Mouse (Mus musculus): ENCODE data around the gene Glb1. TPM values are rescaled to one million over a fixed set of nuclear protein-coding genes. Genes with fewer than 3 reads are reported as not detected.

Gene Glb1
- total RNA-seq, 2 experiments from 2014 or later: 23.3 to 25.5 TPM

DNA sequence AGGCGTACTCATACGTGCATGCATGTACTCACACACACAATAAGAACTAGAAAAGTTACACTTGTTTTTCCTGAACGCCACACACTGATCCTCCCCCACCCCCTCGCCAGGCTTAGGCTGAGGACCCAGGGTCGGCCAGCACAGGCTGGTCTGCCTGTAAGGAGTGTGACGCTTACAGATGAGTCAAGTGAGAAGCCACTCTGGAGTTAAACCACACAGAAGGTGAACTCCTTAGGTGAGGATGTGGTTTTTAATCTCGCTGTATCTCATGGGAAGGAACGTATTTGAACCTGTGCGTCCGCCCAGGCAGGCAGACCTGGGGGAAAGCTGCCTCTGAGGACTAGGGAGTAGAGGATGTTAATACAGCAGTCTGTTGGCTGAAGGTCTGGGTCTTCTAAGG is 39.7 kb downstream of the Glb1 start:
- no peak for DNase-seq (ENCODE audit: low spot score in 2 of 2)

DNA sequence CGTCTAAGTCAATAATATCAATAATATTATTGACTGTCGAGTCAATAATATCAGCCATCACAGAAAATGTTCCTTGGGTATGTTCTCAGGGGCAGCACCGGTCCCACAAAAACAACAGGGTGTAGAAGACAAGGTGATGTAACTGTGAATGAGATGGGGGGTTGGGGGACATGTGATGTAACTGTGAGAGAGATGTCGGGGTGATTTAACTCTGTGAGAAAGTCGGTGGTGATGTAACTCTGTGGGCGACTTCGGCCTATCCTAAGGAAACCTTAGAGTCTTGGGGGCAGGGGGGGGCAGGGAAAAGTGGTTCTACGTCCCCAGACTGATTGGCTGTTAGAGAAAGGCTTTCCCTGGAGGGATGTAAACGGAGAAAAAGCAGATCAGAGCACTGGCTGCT is 41.3 kb downstream of the Glb1 start:
- no peak for DNase-seq (ENCODE audit: low spot score in 2 of 2)

DNA sequence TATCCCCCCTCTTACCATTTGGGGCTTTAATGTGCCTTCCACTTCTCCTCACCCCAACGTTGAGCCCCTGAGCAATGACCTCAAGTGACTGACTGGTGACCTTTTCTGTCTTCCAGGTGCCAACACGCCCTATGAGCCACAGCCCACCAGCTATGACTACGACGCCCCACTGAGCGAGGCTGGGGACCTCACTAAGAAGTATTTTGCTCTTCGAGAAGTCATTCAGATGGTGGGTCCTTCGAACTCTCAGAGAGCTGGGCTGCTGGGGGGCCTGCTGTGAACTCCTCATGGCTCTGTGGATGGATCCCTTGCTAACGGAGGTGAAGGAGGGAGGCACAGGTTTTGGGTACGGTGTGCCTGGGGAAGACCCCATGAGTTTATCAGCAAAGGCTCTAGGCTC is 42.0 kb downstream of the Glb1 start:
- no peak for DNase-seq (ENCODE audit: low spot score in 2 of 2)

DNA sequence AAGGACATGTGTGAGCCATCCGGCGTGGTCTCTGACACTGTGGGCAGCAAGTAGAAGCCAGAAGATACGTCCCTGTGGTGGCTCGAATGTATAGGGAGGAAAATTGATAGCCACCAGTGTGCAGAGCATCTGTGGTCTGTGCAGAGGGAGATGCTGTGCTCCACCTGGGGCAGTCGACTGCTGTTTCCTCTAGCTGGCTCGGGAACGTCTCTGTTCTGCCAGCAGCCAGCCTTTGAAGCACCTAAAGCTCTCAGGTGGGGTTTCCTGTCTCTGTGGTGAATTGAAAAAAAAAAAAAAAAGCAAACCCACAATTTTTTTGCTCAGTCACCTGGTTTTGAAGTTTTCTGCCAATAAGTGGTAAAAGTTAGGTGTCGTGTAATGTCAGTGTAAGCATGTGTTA is 42.5 kb downstream of the Glb1 start:
- DNase-seq (ENCODE audit: low spot score in 2 of 2): no peak

DNA sequence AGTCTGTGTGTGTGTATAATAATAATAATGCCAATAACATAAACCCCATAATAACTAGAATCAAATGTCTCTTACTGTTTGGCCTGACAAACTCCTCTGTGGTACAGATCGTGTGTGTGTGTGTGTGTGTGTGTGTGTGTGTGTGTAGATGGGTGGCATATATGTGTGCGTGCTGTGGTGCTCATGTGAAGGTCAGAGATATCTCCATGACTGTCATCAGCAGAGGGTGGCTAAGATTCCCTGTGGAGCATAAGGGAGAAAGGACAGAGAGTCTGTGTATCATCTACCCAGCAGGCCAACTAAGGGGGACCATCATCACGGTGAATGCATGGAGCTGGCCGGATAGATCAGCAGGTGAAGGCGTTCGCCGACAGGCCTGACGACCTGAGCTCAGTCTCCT is 46.0 kb downstream of the Glb1 start:
- DNase-seq (ENCODE audit: low spot score in 2 of 2): no peak

DNA sequence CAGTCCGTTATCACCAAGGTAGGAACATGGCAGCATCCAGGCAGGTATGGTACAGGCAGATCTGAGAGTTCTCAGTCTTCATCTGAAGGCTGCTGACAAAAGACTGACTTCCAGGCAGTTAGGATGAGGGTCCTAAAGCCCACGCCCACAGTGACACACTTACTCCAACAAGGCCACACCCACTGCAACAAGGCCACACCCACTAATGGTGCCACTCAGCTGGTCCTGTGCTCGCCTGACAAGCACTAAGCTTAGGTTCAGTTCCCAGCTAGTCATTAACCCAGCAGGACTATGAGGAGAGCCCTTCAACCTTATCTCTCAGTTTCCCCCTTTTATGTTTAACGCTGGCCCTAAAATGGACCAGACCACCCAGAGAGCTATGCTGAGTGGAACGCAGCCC is 47.8 kb downstream of the Glb1 start:
- DNase-seq (ENCODE audit: low spot score in 2 of 2): no peak

DNA sequence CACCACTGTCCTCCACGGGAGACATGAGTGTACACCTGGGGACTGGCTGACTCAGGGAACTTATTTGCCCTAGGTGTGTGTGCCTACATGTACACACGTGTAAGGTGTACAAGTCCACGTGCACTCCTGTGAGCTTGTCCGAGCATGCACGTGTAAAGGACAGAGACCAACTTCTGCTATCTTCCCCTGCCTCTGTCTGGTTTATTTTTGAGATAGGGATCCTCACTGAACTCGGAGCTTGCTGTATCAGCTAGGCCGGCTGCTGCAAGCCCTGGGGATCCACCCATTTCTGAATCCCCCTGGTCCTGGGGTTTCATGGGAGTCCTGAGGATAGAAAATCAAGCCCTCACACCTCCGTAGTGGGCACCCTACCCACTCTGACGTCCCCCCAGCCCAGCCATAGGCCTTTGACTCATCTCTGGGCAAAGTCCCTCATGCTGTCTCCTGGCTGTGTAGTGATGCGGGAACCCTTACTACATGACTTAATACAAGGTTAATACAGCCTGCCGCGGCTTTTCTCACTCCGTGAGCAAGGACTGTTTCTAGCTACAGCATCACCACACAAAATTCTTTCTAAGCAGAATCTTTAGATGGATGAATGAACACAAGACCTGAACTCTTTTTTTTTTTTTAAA is 48.4 kb downstream of the Glb1 start:
- no peak for DNase-seq (ENCODE audit: low spot score in 2 of 2)

DNA sequence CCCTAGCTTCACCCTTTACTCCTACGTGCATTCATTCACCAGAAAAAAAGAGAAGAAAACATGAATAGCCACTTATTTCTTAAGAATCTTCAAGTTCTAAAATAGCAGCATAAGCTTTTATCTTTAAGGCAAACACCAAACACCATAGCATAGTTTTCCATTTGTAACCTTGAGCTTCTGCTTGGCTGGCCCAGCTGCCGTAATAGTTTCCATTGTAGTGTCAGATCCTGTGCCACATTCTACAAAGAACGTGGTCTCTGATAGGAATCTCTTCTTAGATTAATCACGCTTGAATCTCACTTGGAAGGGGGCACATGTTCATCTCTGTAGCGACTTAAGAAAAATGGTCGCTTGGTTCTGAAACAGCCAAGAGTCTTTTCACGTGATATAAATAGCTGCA is 50.7 kb downstream of the Glb1 start:
- DNase-seq (ENCODE audit: low spot score in 2 of 2): no peak

DNA sequence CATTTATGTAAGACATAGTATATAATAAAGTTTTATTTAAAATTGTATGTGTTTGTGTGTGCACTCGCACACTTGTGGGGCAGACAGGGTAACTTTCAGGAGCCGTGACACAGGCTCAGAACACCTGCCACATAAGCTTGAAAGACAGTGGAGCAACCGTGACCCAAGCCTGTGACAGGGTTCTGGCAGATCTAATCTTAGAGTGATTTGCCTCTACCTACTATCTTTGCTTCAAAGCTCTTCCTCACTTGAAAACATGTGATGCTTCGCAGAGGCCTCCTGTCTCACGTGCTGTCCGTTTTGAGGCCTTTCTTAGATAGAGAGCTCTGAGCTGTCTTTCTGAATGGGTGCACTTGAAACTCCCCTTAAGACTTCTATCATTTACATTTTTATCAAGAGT is 51.5 kb downstream of the Glb1 start:
- DNase-seq (ENCODE audit: low spot score in 2 of 2): no peak

DNA sequence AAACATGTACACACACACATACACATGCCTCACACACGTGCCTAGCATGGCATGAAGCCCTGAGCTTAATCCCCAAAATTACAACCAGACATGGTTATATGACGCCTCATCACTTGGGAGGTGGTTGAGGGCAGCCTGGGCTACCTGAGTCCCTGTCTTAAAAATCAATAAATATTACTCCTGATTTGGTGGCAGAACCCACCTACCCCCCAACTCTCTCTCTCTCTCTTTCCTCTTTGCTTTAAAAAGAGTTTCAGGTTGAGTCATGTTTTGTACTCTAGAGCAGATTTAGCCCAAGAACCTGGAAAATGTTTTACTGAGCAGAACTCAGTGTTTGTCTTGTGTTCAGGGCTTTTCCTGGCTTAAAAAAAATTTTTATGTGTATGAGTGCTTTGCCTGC is 54.5 kb downstream of the Glb1 start:
- DNase-seq (ENCODE audit: low spot score in 2 of 2): no peak

DNA sequence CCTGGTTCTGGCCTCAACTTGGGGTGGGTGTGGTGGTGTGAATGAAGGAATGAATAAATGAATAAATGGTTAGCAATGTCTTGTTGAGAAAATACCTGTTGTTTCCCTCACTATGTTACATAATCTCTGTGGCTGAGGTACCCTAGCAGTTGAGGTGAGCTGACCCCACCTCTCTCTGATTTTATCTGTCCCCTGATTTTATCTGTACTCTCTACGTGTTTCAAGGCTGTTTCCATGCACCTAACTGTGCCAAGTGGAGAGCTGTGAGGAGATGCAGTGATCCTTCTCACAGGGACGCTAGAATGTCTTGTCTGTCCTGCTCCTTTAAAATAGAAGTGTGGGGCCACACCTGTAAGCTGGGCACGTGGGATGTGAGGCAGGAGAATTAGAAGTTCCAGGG is 57.6 kb downstream of the Glb1 start:
- DNase-seq (ENCODE audit: low spot score in 2 of 2): no peak

DNA sequence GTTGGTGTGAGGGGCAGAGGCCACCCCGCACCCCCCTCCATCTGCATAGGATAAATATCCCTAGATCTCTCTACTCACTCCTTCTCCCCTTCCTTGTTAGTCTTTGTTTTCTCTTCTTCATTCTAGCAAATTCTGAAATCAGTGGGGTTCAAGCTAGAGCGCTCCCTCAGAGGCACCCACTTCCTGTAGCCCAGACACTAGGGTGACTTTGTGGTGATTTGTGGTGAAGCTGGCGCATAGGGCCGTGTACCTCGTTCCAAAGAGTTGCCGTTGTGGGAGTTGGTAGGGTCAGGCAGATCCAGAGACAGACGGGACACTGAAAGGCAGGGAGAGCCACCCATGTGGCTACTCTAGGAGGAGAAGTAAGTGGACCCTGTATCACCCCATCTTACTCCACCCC is 61.7 kb downstream of the Glb1 start:
- no peak for DNase-seq (ENCODE audit: low spot score in 2 of 2)

DNA sequence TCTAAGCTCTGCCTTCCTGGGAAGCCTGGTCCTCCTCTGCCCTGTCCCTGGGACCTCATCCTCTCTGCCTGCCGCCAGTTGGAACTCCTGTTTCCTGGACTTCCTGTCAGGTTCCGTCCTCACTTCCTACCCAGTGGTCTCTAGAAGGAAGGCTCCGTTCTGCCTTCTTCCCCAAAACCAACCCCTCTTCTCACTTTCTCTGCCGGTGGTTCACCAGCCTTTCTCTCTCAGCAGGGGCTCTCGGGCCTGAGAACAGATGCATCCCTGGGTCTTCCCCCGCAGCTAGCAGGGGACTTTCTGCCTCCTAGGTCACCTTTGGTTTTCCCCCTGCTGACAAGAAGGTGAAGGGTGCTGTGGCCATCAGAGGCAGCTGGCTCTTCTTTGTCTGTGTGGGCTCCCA is 64.6 kb downstream of the Glb1 start:
- no peak for DNase-seq (ENCODE audit: low spot score in 2 of 2)

DNA sequence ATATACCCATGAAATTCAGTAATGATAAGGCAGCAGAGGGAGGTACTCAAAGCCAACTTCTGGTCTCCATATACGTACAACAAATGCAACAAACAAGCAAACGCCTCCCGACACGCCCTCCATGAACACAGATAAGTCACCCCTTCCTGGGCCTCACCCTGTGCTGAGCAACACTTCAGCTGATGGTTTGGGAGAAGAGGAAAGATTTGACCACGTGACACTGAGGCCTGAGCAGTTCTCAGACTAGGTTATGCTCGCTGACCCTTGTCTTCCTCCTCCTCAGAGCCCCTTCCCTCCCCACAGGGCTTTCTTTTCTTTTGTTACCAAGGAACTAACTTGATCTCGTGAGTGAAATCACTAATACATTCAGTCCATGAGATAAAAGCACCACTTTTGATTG is 66.0 kb downstream of the Glb1 start:
- no peak for DNase-seq (ENCODE audit: low spot score in 2 of 2)

DNA sequence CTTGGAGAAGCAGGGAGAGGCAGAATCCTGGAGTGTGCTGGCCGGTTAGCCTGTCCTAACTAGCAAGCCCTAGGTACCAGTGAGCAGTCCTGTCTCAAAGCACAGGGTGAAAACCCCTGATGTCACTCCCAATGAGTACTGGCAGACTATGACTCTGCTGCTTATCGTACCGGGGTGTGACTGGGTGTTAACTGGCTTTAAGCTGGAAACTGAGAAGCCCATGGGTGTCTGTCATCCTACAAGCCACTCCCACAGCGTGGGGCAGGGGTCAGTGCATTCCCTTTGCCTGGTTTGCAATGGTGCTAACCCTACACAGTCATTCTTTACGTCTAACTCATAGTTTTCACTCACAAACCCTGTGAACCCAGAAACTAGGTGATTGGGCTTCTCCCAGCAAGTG is 67.3 kb downstream of the Glb1 start:
- DNase-seq (ENCODE audit: low spot score in 2 of 2): no peak

DNA sequence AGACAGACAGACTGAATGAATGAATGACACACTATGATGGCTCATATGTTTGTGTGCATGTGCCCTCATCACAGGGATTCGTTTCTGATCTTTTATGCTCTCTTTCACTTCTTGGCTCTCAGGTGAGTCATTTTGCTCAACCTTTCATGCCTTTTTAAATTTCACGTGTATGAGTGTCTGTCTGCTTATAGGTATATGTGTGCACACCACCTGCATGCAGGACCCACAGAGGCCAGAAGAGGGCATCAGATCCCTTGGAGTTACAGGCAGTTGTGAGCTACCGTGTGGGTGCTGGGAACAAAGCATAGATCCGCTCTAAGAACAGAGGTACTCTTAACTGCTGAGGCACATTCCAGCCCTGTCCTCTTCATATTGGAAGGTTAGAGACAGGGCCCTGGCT is 67.8 kb downstream of the Glb1 start:
- DNase-seq (ENCODE audit: low spot score in 2 of 2): no peak

DNA sequence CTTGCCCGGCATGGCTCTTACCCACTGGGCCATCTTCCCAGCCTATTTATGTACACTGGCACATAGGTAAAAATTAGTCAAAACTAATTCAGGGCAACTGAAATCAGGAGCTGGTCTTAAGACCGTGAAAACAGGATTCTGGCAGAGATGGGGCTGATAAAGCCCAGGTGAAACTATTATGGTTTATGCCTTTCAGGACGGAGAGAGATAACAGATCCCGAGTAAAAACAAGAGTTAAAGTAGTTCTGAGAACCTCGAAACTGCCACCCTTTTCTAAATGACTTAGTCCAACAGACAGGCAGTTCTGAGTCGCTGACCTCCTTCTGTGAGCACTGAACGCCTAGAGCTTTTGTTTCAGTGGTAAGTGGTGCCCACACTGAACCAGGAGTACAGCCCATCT is 71.0 kb downstream of the Glb1 start:
- no peak for DNase-seq (ENCODE audit: low spot score in 2 of 2)

DNA sequence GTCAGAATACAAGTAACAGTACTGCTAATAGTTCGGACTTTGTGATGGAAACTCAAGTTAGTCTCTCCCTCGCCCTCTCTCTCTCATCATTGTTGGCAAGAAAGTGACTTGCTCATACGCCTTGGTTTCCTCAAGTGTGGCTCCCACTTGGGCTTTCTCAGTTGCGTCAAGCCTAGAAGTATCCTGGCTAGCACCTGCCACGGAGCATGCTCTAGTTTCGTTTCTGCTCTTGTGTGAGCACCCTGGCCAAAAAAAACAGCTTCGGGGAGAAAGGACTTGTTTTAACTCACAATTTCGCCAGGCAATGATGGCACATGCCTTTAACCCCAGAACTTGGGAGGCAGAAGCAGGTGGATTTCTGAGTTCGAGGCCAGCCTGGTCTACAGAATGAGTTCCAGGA is 76.1 kb downstream of the Glb1 start:
- DNase-seq (ENCODE audit: low spot score in 2 of 2): no peak

DNA sequence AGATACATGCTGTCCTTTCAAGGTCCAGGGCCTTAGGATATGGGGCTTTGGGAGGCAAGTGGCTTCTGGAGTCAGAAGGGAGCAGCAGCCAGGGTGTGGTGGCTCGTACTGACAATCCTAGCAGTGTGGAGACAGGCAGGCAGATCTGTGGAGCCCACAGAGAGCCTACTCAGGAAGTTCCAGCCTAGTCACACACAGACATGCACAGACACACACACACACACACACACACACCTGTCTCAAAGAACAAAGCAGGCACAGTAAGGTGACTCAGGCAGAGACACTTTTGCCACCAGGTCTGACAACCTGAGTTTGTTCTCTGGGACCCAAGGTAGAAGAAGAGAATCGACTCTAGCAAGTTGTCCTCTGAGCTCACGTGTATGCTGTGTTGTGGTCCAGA is 80.1 kb downstream of the Glb1 start:
- no peak for DNase-seq (ENCODE audit: low spot score in 2 of 2)

DNA sequence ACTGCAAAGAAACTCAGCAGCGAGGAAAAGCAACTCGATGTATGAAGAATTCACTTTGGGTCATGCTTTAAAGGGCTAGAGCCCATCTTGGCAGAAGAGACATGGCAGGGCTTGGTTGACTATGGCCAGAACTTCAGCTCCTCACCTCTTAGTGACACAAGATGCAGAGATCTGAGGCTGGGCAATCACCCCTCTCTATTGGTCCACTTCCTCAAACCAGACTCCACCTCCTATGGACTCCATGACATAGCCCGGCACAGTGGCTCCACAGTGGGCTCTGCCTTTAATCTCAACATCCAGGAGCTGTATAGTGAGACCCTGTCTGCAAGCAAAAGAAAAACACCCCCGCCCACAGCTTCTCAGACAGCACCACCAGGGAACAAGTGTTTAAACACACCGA is 83.9 kb downstream of the Glb1 start:
- DNase-seq (ENCODE audit: low spot score in 2 of 2): no peak

DNA sequence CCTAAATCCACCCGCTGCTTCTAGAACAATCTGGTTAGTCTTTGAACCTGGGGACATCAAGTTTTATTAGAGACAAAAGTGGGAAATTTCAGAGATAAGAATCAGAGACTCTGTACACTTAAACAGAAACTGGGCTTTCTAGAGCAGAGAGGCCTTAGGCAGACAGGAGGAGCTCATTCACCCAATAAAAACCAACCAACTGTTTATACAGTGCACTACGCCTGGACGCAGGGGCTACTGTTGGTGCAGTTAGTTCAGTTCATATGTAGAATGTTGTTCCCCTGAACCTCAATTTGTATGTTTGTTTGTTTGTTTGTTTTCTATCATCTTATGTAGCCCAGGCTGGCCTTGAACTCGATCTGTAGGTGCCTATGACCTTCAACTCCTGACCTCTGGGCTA is 85.9 kb downstream of the Glb1 start:
- no peak for DNase-seq (ENCODE audit: low spot score in 2 of 2)

DNA sequence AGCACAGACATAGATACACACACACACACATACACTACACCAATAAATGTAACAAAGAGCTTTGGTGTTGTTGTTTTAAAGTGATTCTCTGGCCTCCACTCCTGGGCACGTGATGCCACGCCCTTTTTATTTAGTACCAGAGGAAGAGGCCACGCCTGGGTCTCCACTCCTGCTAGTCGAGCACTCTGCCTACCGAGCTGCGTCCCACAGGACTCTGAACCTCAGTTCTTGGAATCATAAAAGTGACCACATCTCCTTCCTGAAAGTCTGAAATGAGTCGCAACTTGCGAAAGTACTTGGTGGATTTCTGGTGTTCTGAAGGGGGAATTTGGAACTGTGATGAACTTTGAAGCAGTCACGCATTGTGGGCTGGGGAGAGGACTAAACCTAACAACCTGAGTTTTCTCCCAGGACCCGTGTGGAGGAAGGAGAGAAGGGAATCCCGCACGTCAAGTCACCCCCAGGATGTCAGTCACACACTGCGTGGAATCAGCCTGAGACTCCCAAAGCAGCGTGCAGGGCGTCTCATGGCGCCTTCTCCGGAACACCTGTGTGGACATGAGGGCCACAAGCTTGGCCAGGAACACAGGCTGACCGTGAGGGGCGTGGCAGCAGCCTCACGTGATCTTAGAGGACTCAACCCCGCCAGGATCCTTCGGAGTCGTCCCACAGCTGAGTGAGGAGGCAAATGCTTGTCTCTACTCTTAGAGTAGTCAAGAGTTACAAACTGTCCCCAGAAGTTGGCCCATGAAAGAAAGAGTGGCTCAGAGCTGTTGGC is 86.8 kb downstream of the Glb1 start:
- DNase-seq (ENCODE audit: low spot score in 2 of 2): no peak

DNA sequence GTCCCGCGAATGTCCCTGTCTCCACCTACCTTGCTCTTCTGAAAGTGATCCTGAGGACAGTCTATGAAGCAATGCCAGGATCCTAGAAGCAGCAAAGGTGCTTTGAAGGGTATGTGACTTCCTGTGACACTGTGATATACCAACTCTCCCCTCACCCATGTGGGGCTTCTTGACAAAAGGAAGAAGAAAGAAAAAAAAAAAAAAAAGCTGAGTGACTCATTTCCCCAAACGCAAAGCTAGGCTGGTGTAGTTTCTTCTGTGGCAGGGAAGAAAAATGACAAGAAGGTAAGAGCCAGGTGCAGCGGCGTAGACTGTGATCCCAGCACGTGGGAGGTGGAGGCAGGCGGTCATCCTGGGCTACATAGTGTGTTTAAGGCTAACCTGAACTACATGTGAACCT is 95.6 kb downstream of the Glb1 start:
- DNase-seq (ENCODE audit: low spot score in 2 of 2): no peak

Data from left cerebral cortex, adult 18-20 months (tissue).